Mouse (Mus musculus): ENCODE results near the gene Dnah2.

GRCm38 (mm10) chr11:69580572-69581146, 31.7 kb upstream of the Dnah2 start:
- no peak for TF ChIP-seq MAFK (IDR thresholded peaks at IDR 0.05; ENCODE audit: insufficient read depth, low read depth, low read length)
- no peak; the same call in 1 of the 2 replicates for TF ChIP-seq HCFC1 (IDR thresholded peaks at IDR 0.05; ENCODE audit: borderline replicate concordance, insufficient read depth, low read length)
